Mouse (Mus musculus): ENCODE results near the gene Jaml. TPM values are rescaled to one million over a fixed set of nuclear protein-coding genes. Genes with fewer than 3 reads are reported as not detected.

Gene Jaml
- total RNA-seq, 2 experiments from 2014 or later = 0.54 to 0.57 TPM

Other genes with a start within 250 kb of the Jaml start
- 10 to 100 TPM; 27.6 to 31.5 TPM for gene Kmt2a, start 197.9 kb upstream of the Jaml start, total RNA-seq (2021)
- 100 to 1,000 TPM; 631 to 643 TPM for gene Atp5l, start 158.4 kb upstream of the Jaml start, total RNA-seq (2021)
- 10 to 100 TPM; 41.2 to 43.0 TPM for gene Ube4a, start 113.6 kb upstream of the Jaml start, total RNA-seq (2021)
- under 1 TPM in 1 of 2 experiments, not detected in 1; 0.88 TPM for gene Cd3g, start 98.8 kb upstream of the Jaml start, total RNA-seq (2021)
- under 1 TPM in 1 of 2 experiments, not detected in 1; 0.42 TPM for gene Cd3d, start 97.4 kb upstream of the Jaml start, total RNA-seq (2021)
- 1 to 10 TPM in 1 of 2 experiments, under 1 TPM in 1; 0.39 to 1.1 TPM for gene Cd3e, start 69.6 kb upstream of the Jaml start, total RNA-seq (2021)
- under 1 TPM in 1 of 2 experiments, not detected in 1; 0.31 TPM for gene Mpzl2, start 39.4 kb upstream of the Jaml start, total RNA-seq (2021)
- gene Mpzl3, start 24.0 kb upstream of the Jaml start, total RNA-seq (2021) = 1 to 10 TPM in 1 of 2 experiments, under 1 TPM in 1; 0.93 to 1.3 TPM
- gene Scn2b, start 38.6 kb downstream of the Jaml start, total RNA-seq (2021) = 1 to 10 TPM; 1.9 to 2.0 TPM
- gene Scn4b, start 59.2 kb downstream of the Jaml start, total RNA-seq (2021) = 10 to 100 TPM; 23.5 to 26.0 TPM
- gene BC049352, start 102.8 kb downstream of the Jaml start, total RNA-seq (2021) = under 1 TPM in 1 of 2 experiments, not detected in 1; 0.21 TPM
- gene Tmprss4, start 124.9 kb downstream of the Jaml start, total RNA-seq (2021) = not detected
- 1 to 10 TPM; 1.7 to 1.8 TPM for gene Il10ra, start 190.0 kb downstream of the Jaml start, total RNA-seq (2021)
- gene Tmprss13, start 239.9 kb downstream of the Jaml start, total RNA-seq (2021) = under 1 TPM; 0.12 to 0.26 TPM

Measured in gastrocnemius, postnatal 4 days (tissue).